ENCODE assay signal across 19 mouse cellular contexts in the genomic region with DNA sequence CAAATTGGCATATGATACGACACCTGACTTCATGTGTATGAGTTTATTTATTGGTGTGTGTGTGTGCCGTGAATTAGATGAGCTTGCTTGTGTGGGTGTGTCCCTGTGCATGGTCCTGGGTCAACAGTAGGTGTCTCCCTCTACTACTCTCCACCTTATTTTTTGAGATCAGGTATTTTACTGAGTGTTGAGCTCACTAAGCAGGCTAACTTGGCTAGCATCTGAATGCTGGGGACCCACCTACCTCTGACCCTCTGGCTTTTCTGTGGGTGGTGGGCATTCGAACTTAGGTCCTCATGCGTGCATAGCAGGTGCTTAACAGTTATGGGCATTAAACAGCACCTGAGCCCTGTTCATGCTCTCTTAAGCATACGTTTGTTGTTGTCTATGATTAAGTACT.
DNase-seq lines count a peak whose midpoint lies in the region; ATAC-seq and TF ChIP-seq lines count a peak whose summit lies in the region.
"Had no signal": no experiment of that assay in that cellular context is flagged by ENCODE, and none has a peak within 500 bp of the region (broad histone marks: within the 10 kb centered on the region; RNA-seq: fewer than 3 reads in every experiment).

No protein-coding gene starts in this region.

- no peak for TF ChIP-seq CTCF in liver, adult 2 months (IDR thresholded peaks at IDR 0.05; ENCODE audit: low read depth, low read length)
- peak; percentile 11 for TF ChIP-seq CTCF in ES-Bruce4 (IDR thresholded peaks at IDR 0.05; ENCODE audit: low read depth, low read length)

- no peaks in the 10 kb centered on the region for H3K27me3 ChIP-seq in liver, adult 2 months (ENCODE audit: control insufficient read depth, insufficient read depth, low read length)
- H3K27me3 ChIP-seq in liver, embryonic 12.5 days (replicated peaks): no peaks in the 10 kb centered on the region
- no peaks in the 10 kb centered on the region for H3K27me3 ChIP-seq in ES-Bruce4 (ENCODE audit: control insufficient read depth, insufficient read depth, low read length, poor library complexity, severe bottlenecking)
- no peaks in the 10 kb centered on the region for H3K27me3 ChIP-seq in splenic B cell, adult 2 months (ENCODE audit: control insufficient read depth, insufficient read depth, low read length, poor library complexity, severe bottlenecking)
- H3K27me3 ChIP-seq: megakaryocyte, embryonic 14.5 days; neural tube, embryonic 13.5 days had no signal

- no peaks in the 10 kb centered on the region for H3K4me1 ChIP-seq in liver, adult 2 months (ENCODE audit: control insufficient read depth, insufficient read depth, low read length)
- no peaks in the 10 kb centered on the region for H3K4me1 ChIP-seq in liver, embryonic 12.5 days
- no peaks in the 10 kb centered on the region for H3K4me1 ChIP-seq in ES-Bruce4 (ENCODE audit: control insufficient read depth, insufficient read depth, low read length)
- H3K4me1 ChIP-seq: heart, embryonic 10.5 days; megakaryocyte, embryonic 14.5 days; neural tube, embryonic 13.5 days had no signal

- TF ChIP-seq EP300 in ES-Bruce4 (IDR thresholded peaks at IDR 0.05; ENCODE audit: insufficient read depth, low read depth, low read length): no peak

- WGBS in liver, adult 2 months: 72% methylated on average over 5 of the region's 5 CpGs
- WGBS in liver, embryonic 12.5 days (ENCODE audit: insufficient replicate concordance): 68% methylated on average over 5 of the region's 5 CpGs

- no peaks in the 10 kb centered on the region for H3K79me2 ChIP-seq in liver, adult 2 months (ENCODE audit: control insufficient read depth, insufficient read depth, low read length)

- no peak for ATAC-seq in liver, embryonic 12.5 days
- ATAC-seq: forebrain, postnatal 0 days; intestine, embryonic 16.5 days had no signal

- H3K27ac ChIP-seq in liver, adult 2 months (replicated peaks; ENCODE audit: insufficient read depth, low read depth, low read length): no peak overlapping the region
- no peak overlapping the region for H3K27ac ChIP-seq in liver, embryonic 12.5 days
- no peak overlapping the region for H3K27ac ChIP-seq in ES-Bruce4 (ENCODE audit: insufficient read depth, low read length)
- H3K27ac ChIP-seq: heart, embryonic 10.5 days; layer of hippocampus, adult 2 months; neural tube, embryonic 13.5 days had no signal

- DNase-seq in liver, adult 2 months (ENCODE audit: extremely low read depth, low read depth, low spot score): peak; percentile 6
- peak; percentile 7 for DNase-seq in ZHBTc4 (ENCODE audit: low read depth, low spot score)
- DNase-seq in splenic B cell, adult 2 months (ENCODE audit: low read depth, low spot score): peak; percentile 6
- DNase-seq in retina, postnatal 1 day: no peak
- DNase-seq in spleen, postnatal 36 days (ENCODE audit: low spot score in 2 of 2): no peak
- DNase-seq: cerebellum, postnatal 14 days; forebrain, postnatal 0 days; gastrocnemius, postnatal 10 days; heart, postnatal 36 days; lung, embryonic 14.5 days; thymus, adult 2 months had no signal

- H3K36me3 ChIP-seq in liver, adult 2 months (ENCODE audit: control insufficient read depth, insufficient read depth, low read length): no peaks in the 10 kb centered on the region
- no peaks in the 10 kb centered on the region for H3K36me3 ChIP-seq in liver, embryonic 12.5 days
- no peaks in the 10 kb centered on the region for H3K36me3 ChIP-seq in ES-Bruce4 (ENCODE audit: control insufficient read depth, insufficient read depth, low read length, poor library complexity, severe bottlenecking)
- H3K36me3 ChIP-seq in splenic B cell, adult 2 months (ENCODE audit: control insufficient read depth, insufficient read depth, low read length, poor library complexity, severe bottlenecking): no peaks in the 10 kb centered on the region
- H3K36me3 ChIP-seq: heart, embryonic 10.5 days; neural tube, embryonic 13.5 days had no signal

- no peak overlapping the region for H3K9ac ChIP-seq in liver, adult 2 months (ENCODE audit: low read depth, low read length)
- no peak overlapping the region for H3K9ac ChIP-seq in liver, embryonic 12.5 days
- no peak overlapping the region for H3K9ac ChIP-seq in ES-Bruce4 (ENCODE audit: low read depth, poor library complexity, severe bottlenecking)
- H3K9ac ChIP-seq: forebrain, postnatal 0 days; lung, embryonic 14.5 days; neural tube, embryonic 13.5 days had no signal

- H3K9me3 ChIP-seq in liver, embryonic 12.5 days (replicated peaks): no peaks in the 10 kb centered on the region
- no peaks in the 10 kb centered on the region for H3K9me3 ChIP-seq in ES-Bruce4 (replicated peaks; ENCODE audit: control insufficient read depth, insufficient read depth, low read length, poor library complexity, severe bottlenecking)
- H3K9me3 ChIP-seq: heart, embryonic 10.5 days; megakaryocyte, embryonic 14.5 days; neural tube, embryonic 13.5 days had no signal

- TF ChIP-seq POLR2A in liver, adult 2 months (IDR thresholded peaks at IDR 0.05; ENCODE audit: extremely low read depth, insufficient read depth, low read length): no peak
- no peak for TF ChIP-seq POLR2A in ES-Bruce4 (IDR thresholded peaks at IDR 0.05; ENCODE audit: insufficient read depth, low read length)

- no peak overlapping the region for H3K4me2 ChIP-seq in liver, embryonic 12.5 days
- H3K4me2 ChIP-seq: lung, embryonic 14.5 days; neural tube, embryonic 13.5 days had no signal

- no peak overlapping the region for H3K4me3 ChIP-seq in liver, adult 2 months (ENCODE audit: insufficient read depth, low read depth, low read length)
- no peak overlapping the region for H3K4me3 ChIP-seq in liver, embryonic 12.5 days
- no peak overlapping the region for H3K4me3 ChIP-seq in ES-Bruce4 (ENCODE audit: low read depth, low read length)
- H3K4me3 ChIP-seq: erythroblast, embryonic 14.5 days; heart, embryonic 10.5 days; layer of hippocampus, adult 2 months; megakaryocyte, embryonic 14.5 days; neural tube, embryonic 13.5 days had no signal

Comparison
In these comparisons a context has a peak if more than half of its experiments do, and no peak if none do; other contexts are left out.
1. DNase-seq: peak in liver, adult 2 months (single experiment), ZHBTc4 (single experiment) and splenic B cell, adult 2 months (single experiment); none in retina, postnatal 1 day (single experiment) and spleen, postnatal 36 days (0 of 2).